ENCODE assay signal across 20 mouse cellular contexts in genomic region chr1:139179707-139180106, GRCm38 (mm10).
A peak's percentile ranks its signal among the peaks of the same experiment; 100 is the strongest.
DNase-seq lines count a peak whose midpoint lies in the region; ATAC-seq and TF ChIP-seq lines count a peak whose summit lies in the region.
"Had no signal": no experiment of that assay in that cellular context is flagged by ENCODE, and none has a peak within 500 bp of the region (broad histone marks: within the 10 kb centered on the region; RNA-seq: fewer than 3 reads in every experiment).

No protein-coding gene starts in this region.

- H3K4me2 ChIP-seq in forebrain, postnatal 0 days (ENCODE audit: low read depth) = no peak overlapping the region
- no peak overlapping the region for H3K4me2 ChIP-seq in forebrain, embryonic 15.5 days (replicated peaks)
- H3K4me2 ChIP-seq in midbrain, postnatal 0 days (ENCODE audit: low read depth, low read length, poor library complexity, severe bottlenecking) = no peak overlapping the region
- H3K4me2 ChIP-seq: embryonic facial prominence, embryonic 12.5 days; heart, embryonic 11.5 days; heart, embryonic 15.5 days had no signal

- TF ChIP-seq CTCF in forebrain, postnatal 0 days (IDR thresholded peaks at IDR 0.05; ENCODE audit: low read depth) = no peak
- no peak for TF ChIP-seq CTCF in midbrain, postnatal 0 days (IDR thresholded peaks at IDR 0.05)

- 0 out of 2 replicates have a peak, but pooled peaks have one; percentile 55 for ATAC-seq in forebrain, postnatal 0 days
- ATAC-seq in forebrain, embryonic 15.5 days (replicated peaks) = no peak
- no peak for ATAC-seq in midbrain, postnatal 0 days (ENCODE audit: low FRiP score)
- ATAC-seq in activated CD4-positive, CD25-positive, alpha-beta regulatory T cell, adult 4 months = peak; percentile 21
- ATAC-seq in monocyte, adult 5-6 weeks (replicated peaks; ENCODE audit: insufficient number of reproducible peaks, low FRiP score, low TSS enrichment, poor library complexity, severe bottlenecking) = no peak
- ATAC-seq: forebrain, embryonic 16.5 days had no signal

- H3K9me3 ChIP-seq in forebrain, postnatal 0 days (ENCODE audit: low read length) = no peaks in the 10 kb centered on the region
- no peaks in the 10 kb centered on the region for H3K9me3 ChIP-seq in forebrain, embryonic 15.5 days
- no peaks in the 10 kb centered on the region for H3K9me3 ChIP-seq in midbrain, postnatal 0 days (ENCODE audit: low read length)
- H3K9me3 ChIP-seq in midbrain, embryonic 10.5 days (replicated peaks) = no peaks in the 10 kb centered on the region
- H3K9me3 ChIP-seq: embryonic facial prominence, embryonic 12.5 days; heart, embryonic 15.5 days; hindbrain, embryonic 10.5 days had no signal

- 86% methylated on average over 1 of the region's 1 CpGs for WGBS in forebrain, postnatal 0 days
- 74% methylated on average over 1 of the region's 1 CpGs for WGBS in forebrain, embryonic 15.5 days
- 84% methylated on average over 1 of the region's 1 CpGs for WGBS in midbrain, postnatal 0 days
- 83% methylated on average over 1 of the region's 1 CpGs for WGBS in midbrain, embryonic 10.5 days

- no peaks in the 10 kb centered on the region for H3K4me1 ChIP-seq in forebrain, postnatal 0 days (ENCODE audit: insufficient read depth)
- H3K4me1 ChIP-seq in forebrain, embryonic 15.5 days = no peaks in the 10 kb centered on the region
- H3K4me1 ChIP-seq in midbrain, postnatal 0 days (ENCODE audit: insufficient read depth, low read length) = no peaks in the 10 kb centered on the region
- peaks cover 8% of the 10 kb centered on the region; the same call in 1 of the 2 replicates for H3K4me1 ChIP-seq in midbrain, embryonic 10.5 days
- H3K4me1 ChIP-seq: embryonic facial prominence, embryonic 12.5 days; hindbrain, embryonic 10.5 days had no signal

- no peak overlapping the region for H3K9ac ChIP-seq in forebrain, postnatal 0 days
- no peak overlapping the region for H3K9ac ChIP-seq in forebrain, embryonic 15.5 days (replicated peaks)
- H3K9ac ChIP-seq in midbrain, postnatal 0 days (replicated peaks; ENCODE audit: low read length, poor library complexity, severe bottlenecking) = no peak overlapping the region
- H3K9ac ChIP-seq: embryonic facial prominence, embryonic 12.5 days; heart, embryonic 15.5 days had no signal

- H3K27me3 ChIP-seq in forebrain, postnatal 0 days (ENCODE audit: insufficient read depth, low read length) = no peaks in the 10 kb centered on the region
- H3K27me3 ChIP-seq in forebrain, embryonic 15.5 days = no peaks in the 10 kb centered on the region
- H3K27me3 ChIP-seq in midbrain, postnatal 0 days (ENCODE audit: insufficient read depth, low read length) = no peaks in the 10 kb centered on the region
- no peaks in the 10 kb centered on the region for H3K27me3 ChIP-seq in midbrain, embryonic 10.5 days (ENCODE audit: low read depth, poor library complexity, severe bottlenecking)
- H3K27me3 ChIP-seq: embryonic facial prominence, embryonic 12.5 days; heart, embryonic 15.5 days had no signal

- no peak overlapping the region for H3K27ac ChIP-seq in forebrain, postnatal 0 days (ENCODE audit: low read depth, low read length)
- no peak overlapping the region for H3K27ac ChIP-seq in forebrain, embryonic 15.5 days (replicated peaks)
- H3K27ac ChIP-seq in midbrain, postnatal 0 days (ENCODE audit: low read depth, low read length) = no peak overlapping the region
- no peak overlapping the region for H3K27ac ChIP-seq in midbrain, embryonic 10.5 days (replicated peaks)
- H3K27ac ChIP-seq: embryonic facial prominence, embryonic 12.5 days; heart, adult 2 months; heart, embryonic 15.5 days; hindbrain, embryonic 10.5 days had no signal

- no peak for DNase-seq in forebrain, postnatal 0 days
- DNase-seq in midbrain, postnatal 0 days (ENCODE audit: low spot score) = peak; percentile 14
- DNase-seq in midbrain, embryonic 10.5 days (ENCODE audit: low spot score) = no peak
- no peak for DNase-seq in thymus, postnatal 14 days
- DNase-seq: adrenal gland, postnatal 14 days; B cell, adult 2 months; cerebellum, adult 11-12 months; cerebellum, adult 9-10 months; cerebellum, postnatal 25 days; gastrocnemius, postnatal 14 days; heart, adult 2 months; heart, postnatal 14 days had no signal

- H3K4me3 ChIP-seq in forebrain, postnatal 0 days (ENCODE audit: low read depth, low read length) = no peak overlapping the region
- H3K4me3 ChIP-seq in forebrain, embryonic 15.5 days = no peak overlapping the region
- H3K4me3 ChIP-seq in midbrain, postnatal 0 days (ENCODE audit: low read depth, low read length) = no peak overlapping the region
- H3K4me3 ChIP-seq in midbrain, embryonic 10.5 days = no peak overlapping the region
- H3K4me3 ChIP-seq: embryonic facial prominence, embryonic 12.5 days; heart, adult 2 months; heart, embryonic 15.5 days; hindbrain, embryonic 10.5 days had no signal

- H3K36me3 ChIP-seq in forebrain, postnatal 0 days (ENCODE audit: insufficient read depth) = no peaks in the 10 kb centered on the region
- no peaks in the 10 kb centered on the region for H3K36me3 ChIP-seq in forebrain, embryonic 15.5 days
- no peaks in the 10 kb centered on the region for H3K36me3 ChIP-seq in midbrain, postnatal 0 days (ENCODE audit: insufficient read depth, low read length)
- H3K36me3 ChIP-seq in midbrain, embryonic 10.5 days = no peaks in the 10 kb centered on the region
- H3K36me3 ChIP-seq: embryonic facial prominence, embryonic 12.5 days; heart, embryonic 15.5 days; hindbrain, embryonic 10.5 days had no signal

Comparison
In these comparisons a context has a peak if more than half of its experiments do, and no peak if none do; other contexts are left out.
1. ATAC-seq: peak in forebrain, postnatal 0 days (single experiment) and activated CD4-positive, CD25-positive, alpha-beta regulatory T cell, adult 4 months (single experiment); none in forebrain, embryonic 15.5 days (single experiment), midbrain, postnatal 0 days (single experiment) and monocyte, adult 5-6 weeks (single experiment).